Mouse (Mus musculus): ENCODE measurements around the gene Slco2a1. TPM values are rescaled to one million over a fixed set of nuclear protein-coding genes. Genes with fewer than 3 reads are reported as not detected.

Gene Slco2a1
- polyA plus RNA-seq, 1 experiment from 2014 or later, result 9.8 TPM

GRCm38 (mm10) chr9:103108943-103109670 lies 120.6 kb downstream of the Slco2a1 start:
- H3K27ac ChIP-seq, result peak overlapping the region; percentile 69

DNA sequence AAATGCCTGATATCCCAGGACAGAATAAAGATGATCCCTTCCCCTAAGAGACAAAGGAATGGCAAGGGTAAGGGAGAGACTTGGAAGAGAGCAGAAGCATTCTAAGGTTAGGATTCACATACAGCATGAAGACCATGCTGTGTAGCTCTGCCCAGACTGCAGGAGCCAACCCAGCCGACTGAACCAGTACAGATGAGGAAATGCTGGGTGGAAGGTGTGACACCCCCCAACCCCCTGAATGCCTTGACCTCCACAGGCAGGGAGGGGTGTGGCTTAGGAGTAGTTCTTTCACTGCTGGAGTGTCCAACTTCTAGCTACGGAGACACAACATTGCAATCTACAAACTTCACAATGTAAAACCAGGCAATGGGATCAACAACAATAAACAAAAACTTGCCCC lies 121.4 kb downstream of the Slco2a1 start:
- no peak for TF ChIP-seq CTCF (IDR thresholded peaks at IDR 0.05; ENCODE audit: low read depth)
- Histone ChIP-seq H3K9me3 (replicated peaks; ENCODE audit: low read length) (no peaks in the 10 kb centered on the region), H3K9ac (ENCODE audit: low read depth, low read length) (no peak overlapping the region), H3K27me3 (ENCODE audit: insufficient read depth, low read length) (0 out of 2 replicates have a peak, but pooled peaks cover 1% of the 10 kb centered on the region), H3K36me3 (ENCODE audit: insufficient read depth, low read length) (no peaks in the 10 kb centered on the region), H3K4me3 (replicated peaks; ENCODE audit: low read depth, low read length) (peak overlapping the region; percentile 48; the same call in 1 of the 2 replicates), H3K27ac (no peak overlapping the region), H3K4me2 (ENCODE audit: low read length) (peak overlapping the region; percentile 72), H3K4me1 (replicated peaks; ENCODE audit: insufficient read depth, low read length) (0 out of 2 replicates have a peak, but pooled peaks cover 8% of the 10 kb centered on the region)
- DNase-seq (ENCODE audit: low spot score) (no peak), ATAC-seq (replicated peaks; ENCODE audit: low FRiP score, low read depth) (no peak)
- 62% methylated on average over 2 of the region's 2 CpGs for WGBS

More at GRCm38 (mm10) chr9:103108943-103109670, 120.6 kb downstream of the Slco2a1 start:
- Histone ChIP-seq H3K9ac (ENCODE audit: low read depth, low read length) (peak overlapping the region; percentile 57), H3K4me1 (replicated peaks; ENCODE audit: insufficient read depth, low read length) (0 out of 2 replicates have a peak, but pooled peaks cover 8% of the 10 kb centered on the region), H3K36me3 (ENCODE audit: insufficient read depth, low read length) (no peaks in the 10 kb centered on the region), H3K27me3 (ENCODE audit: insufficient read depth, low read length) (no peaks in the 10 kb centered on the region), H3K4me2 (ENCODE audit: low read length) (peak overlapping the region; percentile 72), H3K9me3 (replicated peaks; ENCODE audit: low read length) (no peaks in the 10 kb centered on the region), H3K4me3 (replicated peaks; ENCODE audit: low read depth, low read length) (peak overlapping the region; percentile 48)
- DNase-seq (ENCODE audit: low spot score), result peak; percentile 19
- ATAC-seq (replicated peaks; ENCODE audit: low FRiP score, low read depth), result no peak
- 28% methylated on average over 18 of the region's 18 CpGs for WGBS
- TF ChIP-seq CTCF (IDR thresholded peaks at IDR 0.05; ENCODE audit: low read depth), result no peak

DNA sequence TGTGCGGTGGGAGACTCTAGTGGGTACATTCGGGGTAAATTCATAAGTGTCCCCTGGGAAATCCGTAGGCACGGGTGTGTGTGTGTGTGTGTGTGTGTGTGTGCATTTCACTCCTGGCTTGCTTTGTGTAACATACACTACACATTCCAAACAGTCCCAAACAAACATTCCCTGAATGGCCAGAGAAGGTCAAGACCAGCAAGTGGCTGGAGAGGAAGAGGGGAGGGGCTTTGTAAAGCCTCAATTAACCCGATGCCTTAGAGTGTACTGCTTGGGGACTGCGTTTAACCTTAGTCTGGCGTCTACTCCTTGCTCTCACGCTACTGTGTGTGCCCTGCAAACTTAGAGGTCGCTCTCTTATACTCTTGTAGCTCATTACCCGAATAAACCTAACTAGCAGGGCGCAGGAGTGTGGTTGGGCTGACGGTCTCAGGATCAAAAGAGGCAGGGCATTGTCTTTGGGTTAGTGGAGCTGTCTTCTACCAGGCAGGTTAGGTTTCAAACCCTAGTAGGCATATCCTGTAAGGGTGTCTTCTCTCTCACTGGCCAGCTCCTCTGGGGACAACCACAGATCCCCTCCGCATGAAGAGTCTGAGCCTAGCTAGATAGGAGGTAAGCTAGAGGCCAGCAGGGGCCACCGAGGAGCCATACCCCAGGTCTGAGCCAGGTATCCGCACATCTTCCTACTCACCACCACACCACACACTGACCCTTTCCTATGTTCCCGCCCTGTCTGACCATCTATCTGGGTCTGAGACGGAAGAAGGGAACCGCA lies 122.4 kb downstream of the Slco2a1 start:
- peak overlapping the region; percentile 95 for H3K4me2 ChIP-seq (ENCODE audit: low read length)
- no peak overlapping the region for H3K27ac ChIP-seq
- no peaks in the 10 kb centered on the region for H3K9me3 ChIP-seq (replicated peaks; ENCODE audit: low read length)
- WGBS, result 16% methylated on average over 18 of the region's 18 CpGs
- 0 out of 2 replicates have a peak, but pooled peaks cover 9% of the 10 kb centered on the region for H3K27me3 ChIP-seq (ENCODE audit: insufficient read depth, low read length)
- no peaks in the 10 kb centered on the region for H3K36me3 ChIP-seq (ENCODE audit: insufficient read depth, low read length)
- no peak for TF ChIP-seq CTCF (IDR thresholded peaks at IDR 0.05; ENCODE audit: low read depth)
- ATAC-seq (replicated peaks; ENCODE audit: low FRiP score, low read depth) (no peak), DNase-seq (ENCODE audit: low spot score) (peak; percentile 29)
- peak overlapping the region; percentile 65 for H3K4me3 ChIP-seq (replicated peaks; ENCODE audit: low read depth, low read length)
- H3K9ac ChIP-seq (ENCODE audit: low read depth, low read length), result peak overlapping the region; percentile 73
- 0 out of 2 replicates have a peak, but pooled peaks cover 8% of the 10 kb centered on the region for H3K4me1 ChIP-seq (replicated peaks; ENCODE audit: insufficient read depth, low read length)

- Histone ChIP-seq H3K9ac (ENCODE audit: low read depth, low read length) (peak within 1 kb of the TSS; percentile 73), H3K27ac (peak within 1 kb of the TSS; percentile 50), H3K36me3 (ENCODE audit: insufficient read depth, low read length) (no peaks in the 10 kb centered on the region), H3K4me1 (replicated peaks; ENCODE audit: insufficient read depth, low read length) (peaks cover 8% of the 10 kb centered on the region; the same call in 1 of the 2 replicates), H3K4me3 (replicated peaks; ENCODE audit: low read depth, low read length) (peak within 1 kb of the TSS; percentile 65), H3K9me3 (replicated peaks; ENCODE audit: low read length) (no peaks in the 10 kb centered on the region), H3K4me2 (ENCODE audit: low read length) (peak within 1 kb of the TSS; percentile 95), H3K27me3 (ENCODE audit: insufficient read depth, low read length) (0 out of 2 replicates have a peak, but pooled peaks cover 9% of the 10 kb centered on the region)
- peak; percentile 40 for ATAC-seq (replicated peaks; ENCODE audit: low FRiP score, low read depth)
- no peak for TF ChIP-seq CTCF (IDR thresholded peaks at IDR 0.05; ENCODE audit: low read depth)
- DNase-seq (ENCODE audit: low spot score), result peak; percentile 70
- WGBS, result under 1% methylated on average over 56 of the region's 81 CpGs
These were observed 123.3 kb downstream of the Slco2a1 start, which contains the start of gene Rab6b for GRCm38 (mm10) chr9:103111621-103112470. Gene Rab6b (plus strand): TSS chr9:103111787.

DNA sequence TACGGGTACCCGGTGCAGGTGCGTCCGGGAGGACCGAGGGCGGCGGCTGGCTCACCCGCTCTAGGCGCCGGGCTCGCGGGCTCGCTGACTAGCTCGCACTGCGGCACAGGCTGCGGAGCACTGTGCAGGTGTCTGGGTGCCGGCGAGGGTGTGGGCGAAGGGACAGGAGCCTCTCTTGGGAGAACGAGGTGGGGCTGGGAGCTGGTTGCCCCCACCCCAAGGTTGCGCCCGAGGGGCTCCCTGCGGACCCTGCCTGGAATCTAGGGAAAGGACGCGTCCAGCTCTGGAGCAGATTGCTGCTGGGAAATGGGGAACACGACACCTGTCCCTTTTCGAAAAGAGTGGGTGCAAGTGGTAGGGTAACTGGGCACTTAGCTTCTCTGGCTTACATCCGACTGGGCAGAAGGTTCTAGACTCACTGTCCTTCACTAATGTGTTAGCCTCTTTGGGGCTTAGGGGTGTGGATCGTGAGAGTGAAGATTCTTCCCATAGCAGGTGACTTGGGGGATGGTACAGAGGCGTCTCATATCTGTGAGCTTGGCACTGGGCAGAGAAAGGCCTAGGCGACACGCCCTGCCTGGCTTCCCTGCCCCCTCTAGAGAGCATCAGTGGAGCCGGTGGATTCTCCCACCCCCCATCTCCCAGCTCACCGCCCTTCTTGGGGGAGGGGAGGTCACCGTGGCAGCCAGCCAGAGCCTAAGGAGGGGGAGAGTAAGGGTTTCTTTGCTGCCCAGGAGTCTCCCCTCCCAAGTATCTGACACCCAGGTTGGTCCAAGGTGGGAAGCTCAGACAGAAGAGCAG lies 124.2 kb downstream of the Slco2a1 start:
- Histone ChIP-seq H3K27me3 (ENCODE audit: insufficient read depth, low read length) (0 out of 2 replicates have a peak, but pooled peaks cover 9% of the 10 kb centered on the region), H3K36me3 (ENCODE audit: insufficient read depth, low read length) (no peaks in the 10 kb centered on the region), H3K9me3 (replicated peaks; ENCODE audit: low read length) (no peaks in the 10 kb centered on the region), H3K9ac (ENCODE audit: low read depth, low read length) (peak overlapping the region; percentile 73), H3K4me2 (ENCODE audit: low read length) (peak overlapping the region; percentile 95), H3K27ac (no peak overlapping the region), H3K4me3 (replicated peaks; ENCODE audit: low read depth, low read length) (peak overlapping the region; percentile 65), H3K4me1 (replicated peaks; ENCODE audit: insufficient read depth, low read length) (peaks cover 8% of the 10 kb centered on the region; the same call in 1 of the 2 replicates)
- no peak for TF ChIP-seq CTCF (IDR thresholded peaks at IDR 0.05; ENCODE audit: low read depth)
- DNase-seq (ENCODE audit: low spot score) (peak; percentile 29), ATAC-seq (replicated peaks; ENCODE audit: low FRiP score, low read depth) (peak; percentile 27)
- 1% methylated on average over 35 of the region's 35 CpGs for WGBS

Measured in kidney, postnatal 0 days (tissue).